Mouse (Mus musculus): ENCODE data around the gene Asic3.

DNA sequence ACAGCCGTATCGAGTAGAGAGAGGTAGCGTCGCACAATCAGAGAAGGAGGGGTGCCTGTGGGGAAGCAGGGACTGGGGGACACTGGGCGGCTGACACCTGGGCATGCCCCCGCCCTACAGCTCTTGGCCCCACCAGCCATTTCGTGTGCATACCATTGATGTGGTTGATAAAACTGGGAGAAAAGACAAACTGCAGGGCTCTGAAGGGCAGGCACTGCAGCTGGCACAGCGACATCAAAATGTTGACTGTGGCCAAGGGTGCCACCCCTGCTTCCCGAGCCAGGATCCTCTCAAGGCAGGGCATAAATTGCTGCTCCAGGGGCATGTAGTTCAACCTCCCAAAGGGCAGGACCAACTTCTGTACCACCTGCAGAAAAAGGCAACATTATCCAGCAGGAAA, 28.8 kb downstream of the Asic3 start:
- no peak for TF ChIP-seq MYOD1 (IDR thresholded peaks at IDR 0.05; ENCODE audit: control insufficient read depth in 1 of 3, insufficient read length in 2 of 3, low read depth in 2 of 3)
- TF ChIP-seq POLR2A (IDR thresholded peaks at IDR 0.05; ENCODE audit: insufficient read length, low read depth) = peak; percentile 16

Data from myocyte (in vitro differentiated cells).